Mouse (Mus musculus) cerebral cortex, adult 2 months (tissue): Measurements from ENCODE around the gene Lrrc39.

Experiments used
- WGBS: fragments of 180-500 bp; shearing (Covaris S2); methylation state at CpG from one replicate; pipeline ENCODE4 v1.1.7; 2018; 5-methylcytosine and 5-hydroxymethylcytosine counted together

Lrrc39 gene

DNA sequence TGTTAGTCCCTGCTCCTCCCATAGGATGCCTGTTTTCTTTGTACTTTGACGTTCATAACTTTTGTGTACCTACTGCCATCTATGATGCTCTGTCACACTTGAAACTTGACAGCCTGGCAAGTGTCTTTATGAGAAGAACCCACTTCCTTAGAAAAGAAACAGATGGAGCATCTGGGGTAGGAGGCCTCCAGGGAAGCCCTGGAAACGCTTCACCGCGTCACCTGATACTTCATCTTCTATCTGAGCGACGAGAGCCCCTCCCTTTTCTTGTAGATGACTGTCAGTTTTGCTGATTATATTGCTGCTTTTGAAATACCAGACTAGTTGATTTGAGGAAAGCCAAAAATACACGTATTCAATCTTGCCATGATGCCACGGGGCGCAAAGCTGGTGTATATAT is 41.8 kb downstream of the Lrrc39 start:
- WGBS: 60% methylated on average over 9 of the region's 9 CpGs

DNA sequence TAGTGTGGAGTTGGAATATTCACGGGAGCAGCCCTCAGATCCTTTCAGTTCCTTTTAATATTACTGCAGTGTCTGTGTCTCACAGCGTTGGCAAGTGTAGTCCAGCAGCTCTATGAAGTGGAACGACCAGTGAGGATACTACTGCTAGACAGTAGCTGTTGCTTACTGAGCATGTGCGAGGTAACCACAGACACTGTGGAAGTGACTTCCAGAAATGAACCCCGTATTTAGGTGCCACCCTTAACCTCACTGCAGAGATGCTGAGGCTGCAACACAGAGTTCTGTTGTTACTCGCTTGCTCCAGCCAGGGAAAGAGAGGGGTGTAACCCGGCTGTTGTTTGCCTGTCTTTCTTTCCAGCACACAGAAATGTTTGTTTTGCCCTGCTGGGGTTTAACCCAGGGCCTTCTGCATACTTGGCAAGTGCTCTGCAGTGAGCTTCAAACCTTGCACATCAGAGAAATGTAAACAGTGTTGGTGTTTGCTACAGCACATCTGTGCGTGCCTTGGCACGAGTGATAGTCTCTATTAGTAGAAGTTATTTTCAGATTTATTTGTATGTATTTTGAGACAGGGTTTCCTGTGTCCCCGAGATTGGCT is 51.6 kb downstream of the Lrrc39 start, which contains the start of gene Trmt13:
Gene Trmt13, minus strand, starts transcription at position 293 of the 598 bp plus-strand sequence.
- 50% methylated on average over 10 of the region's 10 CpGs for WGBS

DNA sequence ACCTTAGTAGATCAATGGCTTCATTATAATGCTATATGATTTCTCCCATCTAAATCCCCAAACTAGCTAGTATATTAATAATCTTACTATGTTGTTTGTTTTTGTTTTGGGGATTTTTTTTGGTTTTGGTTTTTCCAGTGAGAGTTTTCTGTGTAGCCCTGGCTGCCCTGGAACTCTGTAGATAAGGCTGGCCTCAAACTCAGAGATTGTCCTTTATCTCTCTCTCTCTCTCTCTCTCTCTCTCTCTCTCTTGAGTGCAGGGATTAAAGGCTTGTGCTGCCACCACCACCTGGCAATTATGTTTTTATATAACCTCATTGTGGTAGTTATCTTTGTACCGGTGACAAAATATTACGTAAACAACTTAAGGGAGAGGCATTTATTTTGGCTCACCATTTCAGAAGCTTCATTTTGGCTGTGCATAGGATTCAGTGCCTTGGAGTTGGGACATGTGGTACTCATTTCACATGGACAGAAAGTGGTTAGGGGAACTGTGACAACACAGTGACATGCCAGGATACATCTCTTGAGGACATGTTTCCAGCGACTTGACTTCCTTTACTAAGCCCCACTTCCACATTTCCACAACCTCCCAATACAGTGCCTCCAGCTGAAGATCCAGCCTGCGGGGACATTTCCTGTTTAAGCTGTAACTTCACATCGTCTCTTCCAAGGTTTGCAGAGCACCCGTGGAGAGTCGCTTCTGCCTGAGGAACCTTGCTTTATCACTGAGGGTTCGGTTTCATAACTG is 52.7 kb downstream of the Lrrc39 start:
- 81% methylated on average over 8 of the region's 8 CpGs for WGBS

DNA sequence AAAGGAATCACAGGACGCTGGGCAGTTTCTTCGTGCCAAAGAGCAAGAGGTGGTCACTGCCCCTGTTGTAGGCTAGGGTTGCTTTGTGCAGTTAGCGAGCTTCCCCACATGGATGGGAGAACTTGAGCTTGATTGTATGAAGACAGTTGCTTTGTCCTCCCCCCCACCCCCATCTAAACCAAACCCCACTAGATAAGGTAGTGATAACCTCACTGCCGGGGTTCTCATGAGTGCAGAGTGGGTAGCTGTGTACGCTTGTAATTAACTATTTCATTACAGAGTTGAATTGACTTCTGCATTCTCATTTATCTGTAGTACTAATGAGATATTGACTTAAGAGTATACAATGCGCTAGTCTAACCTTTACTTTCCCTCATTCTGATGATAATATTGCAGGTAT is 56.1 kb downstream of the Lrrc39 start:
- WGBS: 71% methylated on average over 6 of the region's 6 CpGs

DNA sequence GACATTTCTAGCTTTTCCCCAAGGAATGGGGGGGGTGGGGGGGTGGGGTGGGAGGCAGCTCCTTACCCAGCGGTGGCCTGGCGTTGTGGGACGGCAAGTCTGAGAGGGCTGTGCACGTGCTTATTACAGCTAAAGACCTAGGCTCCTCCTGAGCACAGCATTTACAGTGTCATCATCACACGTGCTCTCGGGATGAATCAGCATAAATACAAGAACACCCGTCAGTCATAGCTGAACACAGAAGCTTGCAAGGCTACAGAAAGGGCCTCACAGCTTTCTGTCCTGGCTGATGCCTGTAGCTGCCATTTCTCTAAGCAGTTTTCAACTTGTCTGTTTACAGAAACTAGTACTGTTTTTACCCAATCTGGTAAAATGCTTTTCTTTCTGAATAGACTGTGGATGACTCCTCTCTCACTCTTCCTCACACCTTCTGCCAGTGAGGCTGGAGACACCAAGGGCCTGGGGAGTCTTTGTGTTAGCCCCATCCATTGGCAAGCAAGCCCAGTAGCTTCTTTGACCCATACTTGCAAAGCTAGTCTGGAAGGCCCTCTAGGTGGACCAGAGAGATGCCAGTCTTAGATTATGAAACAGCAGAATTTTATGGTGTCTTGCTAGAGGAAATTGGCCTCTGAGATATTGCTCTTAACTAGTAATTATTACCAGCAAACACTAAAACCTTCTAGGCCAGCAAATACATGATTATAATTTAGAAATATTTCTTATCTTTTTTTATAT is 58.0 kb downstream of the Lrrc39 start:
- 70% methylated on average over 7 of the region's 7 CpGs for WGBS

DNA sequence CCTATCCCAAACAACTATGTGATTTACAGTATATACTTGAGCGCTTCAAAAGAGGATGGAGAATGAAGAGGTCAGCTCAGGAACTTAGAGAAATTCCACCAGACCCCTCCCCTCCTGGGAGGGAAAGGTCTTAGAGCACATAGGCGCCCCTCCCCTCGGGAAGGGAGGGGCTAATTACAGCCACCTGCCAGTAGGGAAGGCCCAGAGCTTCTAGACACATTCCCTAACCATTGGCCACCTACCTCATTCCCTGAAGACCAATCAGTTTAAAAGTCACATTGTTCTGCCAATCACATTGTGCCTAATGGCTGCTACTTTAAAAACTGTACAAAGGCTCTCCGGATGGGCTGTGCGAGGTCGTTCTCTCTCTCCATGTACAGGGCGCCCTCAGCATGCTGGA is 59.9 kb downstream of the Lrrc39 start:
- 94% methylated on average over 7 of the region's 7 CpGs for WGBS

DNA sequence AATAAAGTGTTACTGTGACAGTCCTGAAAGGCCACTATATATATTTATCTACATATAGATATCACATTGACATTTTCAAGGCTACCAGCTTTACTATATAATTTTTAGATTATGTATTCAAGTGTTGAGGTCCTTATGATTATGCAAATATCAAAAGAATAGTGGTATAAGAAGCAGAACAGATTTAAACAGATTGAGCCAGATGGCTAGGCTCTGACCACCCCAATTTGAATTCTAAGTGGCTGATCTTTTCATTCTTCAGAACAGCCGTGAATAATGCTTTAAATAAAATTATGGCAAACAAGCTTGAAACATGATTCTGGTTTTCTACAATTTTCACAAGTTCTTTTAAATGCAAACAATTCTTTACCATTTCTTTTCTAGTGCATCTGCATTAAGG is 68.7 kb downstream of the Lrrc39 start:
- WGBS: 42% methylated on average over 1 of the region's 1 CpGs
